Mouse (Mus musculus) ES-E14 (cell line): ENCODE measurements at regions not wholly inside any gene's neighbourhood (a gene's known extent, or its start where the extent isn't known, plus 50 kb on each side); places are given as distances from the start of the nearest gene placed in this dataset.

Experiments
- HCFC1 ChIP-seq: IDR thresholded peaks from 2 replicates; pipeline ENCODE4 v1.6.1; 2012; ENCODE audit warnings: low read length, inconsistent platforms, borderline replicate concordance; ENCODE audit not compliant: insufficient read depth
- MAFK ChIP-seq: IDR thresholded peaks from 2 replicates; pipeline ENCODE4 v1.6.1; 2014; ENCODE audit warnings: mild to moderate bottlenecking, low read depth, low read length, inconsistent platforms; ENCODE audit not compliant: insufficient read depth

DNA sequence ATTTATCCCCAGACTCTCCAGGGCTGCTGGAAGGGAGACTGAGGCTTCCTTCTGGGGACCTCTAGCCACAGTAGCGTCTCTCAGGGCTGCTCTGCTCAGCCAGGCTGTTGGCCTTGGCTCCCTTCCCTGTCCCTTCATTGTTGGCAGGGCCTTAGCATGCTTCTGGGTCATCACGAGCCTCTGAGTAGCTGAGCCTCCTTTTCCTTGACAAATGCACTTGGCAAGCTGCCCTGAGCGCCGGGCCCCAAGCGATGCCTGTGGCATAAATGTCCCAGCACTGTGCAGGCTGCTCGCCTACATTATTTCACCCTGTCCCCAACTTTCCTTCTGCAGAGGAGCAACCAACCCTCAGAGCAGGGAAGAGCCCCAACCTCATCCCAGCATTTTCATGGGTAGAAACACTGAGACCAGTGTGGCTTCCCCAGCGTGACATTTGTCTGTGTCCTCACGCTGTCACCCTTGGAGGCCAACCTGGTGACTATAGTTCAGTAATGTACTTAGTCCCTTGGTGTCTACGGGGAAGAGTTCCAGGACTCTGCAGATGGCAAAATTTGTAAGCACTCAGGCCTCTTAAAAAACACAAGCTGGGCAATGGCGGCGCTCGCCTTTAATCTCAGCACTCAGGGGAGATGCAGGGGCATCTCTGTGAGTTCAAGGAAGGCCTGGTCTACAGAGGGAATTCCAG lies 83.7 kb upstream of the Lrpap1 start:
- TF ChIP-seq HCFC1 (no peak), MAFK (no peak)
